Comparison of ENCODE assay signal across 8 mouse cellular contexts in the genomic region with DNA sequence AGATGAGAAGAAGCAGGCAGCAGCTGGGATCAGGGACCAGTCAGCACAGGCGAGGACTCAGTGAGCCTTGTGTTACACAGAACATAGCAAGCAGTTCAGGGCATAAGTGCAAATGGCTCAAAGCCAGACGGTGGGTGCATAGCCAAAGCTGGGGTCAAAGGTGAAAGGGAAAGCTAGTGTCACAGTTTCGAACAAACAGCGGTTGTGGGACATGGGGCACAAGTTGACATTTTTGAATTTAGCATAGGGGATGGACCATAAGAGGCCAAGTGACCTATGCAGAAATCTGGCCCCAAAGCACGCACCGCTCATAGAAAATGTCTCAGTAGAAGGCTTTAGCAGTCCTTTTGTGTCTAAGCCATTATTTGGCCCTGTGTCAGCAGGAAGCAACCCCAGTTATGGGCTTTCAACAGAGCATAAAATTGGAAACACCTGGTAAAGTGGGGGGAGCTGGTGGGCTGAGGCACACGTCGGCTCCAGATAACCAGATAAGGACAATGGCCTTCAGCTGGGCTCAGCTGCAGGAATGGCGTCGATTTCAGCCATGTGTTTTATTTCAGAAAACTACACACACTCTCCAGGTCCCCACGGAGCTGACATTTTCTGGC.
A peak's percentile ranks its signal among the peaks of the same experiment; 100 is the strongest.
DNase-seq lines count a peak whose midpoint lies in the region; ATAC-seq lines count a peak whose summit lies in the region.

No protein-coding gene starts in this region.

- ATAC-seq in limb, embryonic 12.5 days (ENCODE audit: insufficient number of reproducible peaks, insufficient read depth, low FRiP score, low TSS enrichment, low read depth): peak; percentile 83
- peak; percentile 82 for ATAC-seq in neural tube, embryonic 11.5 days (ENCODE audit: insufficient read depth, low FRiP score, low TSS enrichment)
- ATAC-seq in megakaryocyte-erythroid progenitor cell, adult 5-6 weeks (replicated peaks; ENCODE audit: low FRiP score, low TSS enrichment, poor library complexity, severe bottlenecking): no peak

- DNase-seq in ovary, postnatal 14 days (ENCODE audit: low spot score): peak; percentile 43
- no peak for DNase-seq in ovary, postnatal 36 days (ENCODE audit: low spot score)
- DNase-seq in heart, postnatal 4 days: peak; percentile 58
- DNase-seq in neural tube, embryonic 11.5 days (ENCODE audit: low spot score): peak; percentile 69
- no peak for DNase-seq in right cerebral cortex, postnatal 14 days
- no peak for DNase-seq in frontal cortex, adult 2 months (ENCODE audit: extremely low spot score in 1 of 2, low spot score in 1 of 2)

- 0 out of 2 replicates have a peak, but pooled peaks cover 6% of the 10 kb centered on the region for H3K9me3 ChIP-seq in limb, embryonic 12.5 days
- no peaks in the 10 kb centered on the region for H3K9me3 ChIP-seq in neural tube, embryonic 11.5 days (ENCODE audit: control insufficient read depth, low read length)

- H3K4me1 ChIP-seq in limb, embryonic 12.5 days (replicated peaks): peaks cover 18% of the 10 kb centered on the region
- H3K4me1 ChIP-seq in neural tube, embryonic 11.5 days (ENCODE audit: control insufficient read depth, insufficient read depth, low read length): peaks cover 11% of the 10 kb centered on the region

- H3K27me3 ChIP-seq in limb, embryonic 12.5 days: no peaks in the 10 kb centered on the region
- no peaks in the 10 kb centered on the region for H3K27me3 ChIP-seq in neural tube, embryonic 11.5 days (ENCODE audit: control insufficient read depth, insufficient read depth, low read length)

- no peak overlapping the region for H3K9ac ChIP-seq in limb, embryonic 12.5 days (replicated peaks)
- no peak overlapping the region for H3K9ac ChIP-seq in neural tube, embryonic 11.5 days (ENCODE audit: low read length)

- H3K36me3 ChIP-seq in limb, embryonic 12.5 days: no peaks in the 10 kb centered on the region
- no peaks in the 10 kb centered on the region for H3K36me3 ChIP-seq in neural tube, embryonic 11.5 days (ENCODE audit: control insufficient read depth, insufficient read depth, low read length)

- H3K27ac ChIP-seq in limb, embryonic 12.5 days: peak overlapping the region; percentile 75
- H3K27ac ChIP-seq in neural tube, embryonic 11.5 days (ENCODE audit: low read depth, low read length): peak overlapping the region; percentile 73

- H3K4me3 ChIP-seq in limb, embryonic 12.5 days (replicated peaks): no peak overlapping the region
- H3K4me3 ChIP-seq in neural tube, embryonic 11.5 days (ENCODE audit: low read depth, low read length): no peak overlapping the region

- 11% methylated on average over 11 of the region's 11 CpGs for WGBS in limb, embryonic 12.5 days
- WGBS in neural tube, embryonic 11.5 days: 13% methylated on average over 11 of the region's 11 CpGs

- peak overlapping the region; percentile 26 for H3K4me2 ChIP-seq in limb, embryonic 12.5 days
- H3K4me2 ChIP-seq in neural tube, embryonic 11.5 days (ENCODE audit: low read depth): no peak overlapping the region

Comparison
In these comparisons a context has a peak if more than half of its experiments do, and no peak if none do; other contexts are left out.
1. DNase-seq: peak in ovary, postnatal 14 days (single experiment), heart, postnatal 4 days (single experiment) and neural tube, embryonic 11.5 days (single experiment); none in ovary, postnatal 36 days (single experiment), right cerebral cortex, postnatal 14 days (single experiment) and frontal cortex, adult 2 months (0 of 2).